Mouse (Mus musculus) megakaryocyte progenitor cell, adult 5-6 weeks (primary cell): ENCODE results near the gene Dcakd. TPM values are rescaled to one million over a fixed set of nuclear protein-coding genes. Genes with fewer than 3 reads are reported as not detected.

Experiments used
- ATAC-seq: replicated peaks from 2 replicates; pipeline ENCODE4 v1.8.0; 2016; ENCODE audit warnings: mild to moderate bottlenecking, moderate TSS enrichment, inconsistent platforms; ENCODE audit not compliant: poor library complexity
- total RNA-seq, 2 experiments: library from RNA; stranded (forward) in 1 of 2; stranded (reverse) in 1 of 2; fragments of 157-497, 149-512 nt in 1 of 2; fragments of 200-1000 nt in 1 of 2; gene quantifications; 2 replicates each; pipeline versions ENCODE4 v1.2.3 to v1.2.4; 2015 to 2017

The Dcakd gene
- total RNA-seq (2015) = 27.7 and 27.9 TPM in 2 replicates
- total RNA-seq (2017) = 17.5 and 24.2 TPM in 2 replicates

DNA sequence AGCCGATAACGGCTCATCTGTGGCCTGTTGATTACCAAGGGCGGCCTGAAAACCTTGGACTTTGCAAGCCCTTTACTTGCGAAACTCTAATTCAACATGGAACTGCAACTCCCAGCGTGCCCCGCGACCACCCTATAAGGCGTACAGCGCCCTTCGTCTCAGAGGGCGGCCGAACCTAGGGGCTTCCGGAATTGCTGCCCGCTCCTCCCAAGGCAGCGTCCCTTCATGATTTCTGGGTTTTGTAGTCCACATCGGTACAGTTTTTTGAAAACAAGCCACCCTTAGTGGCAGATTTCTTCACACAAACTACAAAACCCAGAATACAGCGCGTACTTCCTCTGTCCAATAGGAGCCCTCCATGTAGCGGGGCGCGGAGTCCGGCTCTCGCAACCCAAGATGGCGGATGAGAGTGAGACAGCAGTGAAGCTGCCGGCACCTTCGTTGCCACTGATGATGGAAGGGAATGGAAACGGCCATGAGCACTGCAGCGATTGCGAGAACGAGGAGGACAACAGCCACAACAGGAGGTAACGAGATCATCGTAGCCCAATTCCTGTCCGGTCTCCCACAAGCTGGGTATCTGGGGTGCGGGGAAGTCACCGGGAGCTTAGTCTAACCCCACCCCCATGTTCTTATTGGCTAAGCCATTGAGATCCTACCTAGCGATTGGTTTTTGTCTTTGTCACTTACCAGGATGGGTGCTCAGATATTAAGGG lies at the start of gene Dcakd, which contains the start of gene Nmt1:
Gene Dcakd, minus strand, starts transcription at position 158 of the 716 bp plus-strand sequence.
Gene Nmt1, plus strand, starts transcription at position 15 of the 716 bp plus-strand sequence.
- peak; percentile 89 for ATAC-seq

GRCm38 (mm10) chr11:103076581-103076980 lies 48.4 kb upstream of the Dcakd start:
- no peak for ATAC-seq

- peak; percentile 60 for ATAC-seq
These were observed 47.9 kb upstream of the Dcakd start for GRCm38 (mm10) chr11:103076010-103076409.

DNA sequence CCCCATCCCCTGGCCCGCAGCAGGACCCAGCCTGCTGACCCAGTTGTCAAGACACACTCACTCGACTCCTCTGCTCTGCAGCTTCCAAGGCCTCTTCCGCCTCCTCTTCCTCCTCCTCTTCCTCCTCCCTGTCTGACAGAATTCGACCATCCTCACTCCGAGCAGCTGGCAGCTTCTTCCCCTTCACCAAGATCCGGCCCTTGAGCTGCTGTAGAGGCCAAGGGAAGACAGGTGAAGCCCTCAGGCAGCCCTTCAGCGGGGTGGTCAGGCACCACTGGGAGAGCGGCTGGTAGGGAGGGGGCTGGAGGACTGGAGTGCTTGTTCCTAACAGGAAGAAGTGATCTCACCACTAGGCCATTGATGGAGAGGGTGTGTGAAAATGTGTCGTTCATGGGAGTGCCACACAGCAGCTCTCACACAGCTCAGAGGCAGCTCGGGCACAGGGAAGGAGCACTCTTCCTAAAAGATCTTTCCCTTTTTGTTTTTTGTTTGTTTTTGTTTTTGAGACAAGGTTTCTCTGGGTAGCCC lies 46.7 kb upstream of the Dcakd start:
- no peak for ATAC-seq

DNA sequence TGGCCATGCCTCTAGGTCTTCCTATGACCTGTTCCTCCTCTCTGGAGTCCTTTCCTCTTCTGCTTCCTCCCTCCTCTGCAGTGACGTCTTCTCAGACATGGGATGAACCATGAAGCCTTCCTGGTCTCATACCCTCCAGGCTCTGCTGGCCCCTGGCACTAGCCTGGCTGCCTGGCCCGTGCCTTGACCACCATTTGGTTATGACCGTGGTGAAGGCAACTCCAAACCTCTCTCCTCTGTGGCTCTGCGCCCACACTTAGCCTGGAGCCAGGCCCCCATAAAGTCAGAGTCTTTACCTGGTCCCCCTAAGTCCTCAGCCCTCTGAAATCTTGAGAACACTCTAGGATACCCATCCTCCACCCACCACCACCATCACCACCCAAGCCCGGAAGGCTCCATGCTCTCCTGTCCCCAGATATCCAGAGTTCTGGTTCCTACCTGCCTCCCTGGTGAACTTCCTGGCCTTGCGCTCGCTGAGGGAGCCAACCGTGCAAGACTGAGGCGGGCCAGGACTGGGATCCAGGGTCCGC lies 46.1 kb upstream of the Dcakd start:
- no peak for ATAC-seq

DNA sequence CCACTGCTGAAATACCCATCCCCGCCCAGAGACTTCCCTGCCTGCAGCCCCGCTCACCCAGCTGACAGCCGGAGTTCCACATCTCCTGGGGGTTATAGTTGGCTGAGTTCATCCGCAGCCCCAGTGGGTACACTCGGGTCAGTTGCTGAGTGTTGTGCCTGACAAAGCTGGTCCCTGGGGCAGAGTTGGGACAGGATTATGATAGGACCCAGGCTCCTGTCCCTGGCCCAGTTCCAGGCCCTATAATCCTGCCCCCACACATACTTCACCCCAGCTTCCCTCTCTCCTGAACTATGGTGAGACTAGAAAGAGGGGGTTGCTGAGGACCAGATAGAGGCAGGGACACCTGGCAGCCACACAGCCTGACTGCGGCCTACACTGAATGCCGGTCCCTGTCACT lies 45.5 kb upstream of the Dcakd start:
- no peak for ATAC-seq

- no peak for ATAC-seq
These were observed 42.3 kb upstream of the Dcakd start for GRCm38 (mm10) chr11:103070322-103070880.

- ATAC-seq = no peak
These were observed 41.6 kb upstream of the Dcakd start for GRCm38 (mm10) chr11:103069731-103070130.

GRCm38 (mm10) chr11:103068884-103069283 lies 40.8 kb upstream of the Dcakd start:
- ATAC-seq = no peak

- no peak for ATAC-seq
These were observed 40.1 kb upstream of the Dcakd start for GRCm38 (mm10) chr11:103068272-103068671.

DNA sequence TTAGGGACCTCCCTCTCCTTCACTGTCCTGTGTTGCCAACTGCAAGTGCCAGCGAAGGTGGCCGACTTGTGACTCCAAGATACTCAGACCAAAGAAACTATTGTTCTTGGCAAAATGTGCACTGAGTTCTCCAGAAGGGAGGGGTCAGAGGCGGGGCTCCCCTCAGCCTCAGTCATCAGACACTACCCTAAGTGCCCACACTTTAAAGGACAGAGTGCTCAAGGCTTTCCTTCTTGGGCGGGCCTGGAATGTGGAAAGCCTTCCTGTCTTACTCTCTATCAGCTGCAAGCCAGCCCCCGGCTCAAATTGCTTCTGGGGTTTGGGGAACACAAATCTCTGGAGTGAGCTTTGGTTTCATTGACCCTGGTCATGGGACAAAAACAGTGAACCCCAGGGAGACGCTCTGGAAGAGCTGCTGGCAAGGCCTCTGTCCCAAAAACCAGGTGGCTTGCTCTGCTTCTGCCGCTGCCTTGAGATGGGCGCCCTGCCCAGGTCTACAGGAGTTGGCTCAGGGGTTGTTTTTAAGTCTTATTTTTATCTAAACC lies 39.4 kb upstream of the Dcakd start:
- no peak; the same call in 1 of the 2 replicates for ATAC-seq

DNA sequence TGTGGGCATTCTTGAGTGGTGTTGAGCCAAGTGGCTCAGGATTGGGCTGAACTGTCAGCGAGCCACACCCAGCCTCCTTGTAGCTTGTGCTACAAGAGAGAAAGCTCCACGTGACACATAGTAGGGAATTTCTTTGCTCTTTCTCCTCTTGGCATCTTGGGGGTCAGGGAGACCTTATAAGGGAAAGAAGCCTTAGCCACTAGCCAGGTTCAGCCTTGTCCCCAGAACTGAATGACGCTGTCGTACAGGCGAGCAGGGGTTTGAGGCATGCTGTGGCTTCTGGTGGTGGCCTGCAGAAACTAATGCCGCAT lies 38.9 kb upstream of the Dcakd start:
- no peak for ATAC-seq

DNA sequence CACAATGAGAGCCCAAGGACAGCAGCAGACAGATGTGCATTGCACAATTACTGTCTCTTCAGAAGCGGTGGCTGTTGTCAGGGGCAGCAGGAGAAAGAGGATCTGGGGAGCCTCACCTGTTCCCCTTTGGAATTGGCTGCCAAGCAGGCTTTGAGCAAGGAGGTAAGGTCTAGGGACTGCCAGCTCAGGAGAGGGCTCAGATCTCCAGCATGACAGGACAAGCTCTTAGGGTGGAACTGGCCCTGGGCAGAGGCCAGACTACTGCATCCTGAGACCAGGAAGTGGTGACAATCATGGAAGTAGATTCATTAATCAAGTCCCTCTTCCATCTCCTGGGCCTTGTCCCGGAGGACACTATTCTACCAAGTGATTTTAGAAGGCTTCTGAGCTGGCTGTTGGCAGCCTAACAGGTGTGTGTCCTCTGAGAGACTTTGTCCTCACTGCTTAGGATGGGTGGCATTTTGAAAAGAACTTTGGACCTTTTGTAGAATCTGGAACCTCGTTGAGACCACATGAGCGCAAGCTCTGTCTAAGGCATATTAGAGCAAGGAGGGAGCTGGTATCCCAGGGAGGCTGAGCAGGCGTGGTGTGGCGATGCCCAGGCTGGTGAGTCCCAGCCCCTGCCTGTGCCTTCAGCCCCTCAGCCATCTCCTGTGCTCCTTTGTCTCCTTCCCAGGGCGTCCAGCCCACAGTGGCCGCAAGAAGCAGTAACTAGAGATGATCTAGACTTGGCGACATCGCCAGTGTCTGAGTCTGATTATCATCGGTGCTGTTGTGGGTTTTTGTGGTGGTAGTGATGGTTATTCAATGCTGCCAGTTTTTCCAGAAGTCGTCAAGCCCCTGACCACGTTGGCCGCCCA lies 38.3 kb upstream of the Dcakd start:
- ATAC-seq = no peak

- no peak for ATAC-seq
These were observed 30.5 kb upstream of the Dcakd start for GRCm38 (mm10) chr11:103058499-103059085.

- no peak for ATAC-seq
These were observed 28.5 kb upstream of the Dcakd start for GRCm38 (mm10) chr11:103056636-103057035.

- peak; percentile 78 for ATAC-seq
These were observed 26.7 kb upstream of the Dcakd start for GRCm38 (mm10) chr11:103054798-103055197.

- ATAC-seq = no peak
These were observed 25.3 kb upstream of the Dcakd start for GRCm38 (mm10) chr11:103053191-103054076.

DNA sequence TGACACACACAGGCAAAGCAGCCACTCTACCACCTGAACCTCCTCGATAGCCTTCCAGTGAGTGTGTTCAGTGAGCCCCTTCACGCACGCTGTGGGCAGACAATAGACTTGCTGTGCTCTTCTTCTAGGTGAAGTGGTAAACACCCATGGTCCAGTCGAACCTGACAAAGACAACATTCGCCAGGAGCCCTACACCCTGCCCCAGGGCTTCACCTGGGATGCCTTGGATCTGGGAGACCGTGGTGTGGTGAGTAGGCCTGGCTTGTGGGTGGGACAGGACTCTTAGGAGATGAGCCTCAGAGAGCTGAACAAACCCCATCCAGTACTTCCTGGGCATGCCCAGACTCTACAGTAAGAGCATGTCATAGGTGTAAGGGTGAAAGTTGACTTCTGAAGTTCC lies 23.9 kb upstream of the Dcakd start:
- ATAC-seq = no peak

GRCm38 (mm10) chr11:103051249-103051691 lies 23.1 kb upstream of the Dcakd start:
- peak; percentile 66 for ATAC-seq

DNA sequence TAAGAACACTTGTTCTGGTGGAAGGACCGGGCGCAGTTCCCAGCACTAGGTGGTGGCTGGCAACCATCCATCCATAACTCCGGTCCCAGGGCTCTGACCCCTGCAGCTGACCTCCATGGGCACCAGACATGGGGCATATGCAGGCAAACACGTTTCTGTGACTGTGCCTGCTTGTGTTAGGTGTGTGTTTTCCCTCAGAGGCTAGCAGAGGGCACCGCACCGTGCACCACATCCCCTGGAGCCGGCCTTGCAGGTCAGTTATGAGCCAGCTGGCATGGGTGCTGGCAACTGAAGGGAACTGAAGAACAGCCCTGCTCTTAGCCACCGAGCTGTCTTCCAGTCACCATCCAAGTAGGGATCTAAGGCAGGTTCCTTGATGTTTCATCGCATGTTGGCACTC lies 22.0 kb upstream of the Dcakd start:
- no peak for ATAC-seq
